Mouse (Mus musculus): Measurements from ENCODE around the gene Hoxc4. TPM values are rescaled to one million over a fixed set of nuclear protein-coding genes. Genes with fewer than 3 reads are reported as not detected.
A peak's percentile ranks its signal among the peaks of the same experiment; 100 is the strongest.

Hoxc4 gene
- total and polyA plus RNA-seq, 3 experiments: 12.2 to 60.1 (median 29.3) TPM

DNA sequence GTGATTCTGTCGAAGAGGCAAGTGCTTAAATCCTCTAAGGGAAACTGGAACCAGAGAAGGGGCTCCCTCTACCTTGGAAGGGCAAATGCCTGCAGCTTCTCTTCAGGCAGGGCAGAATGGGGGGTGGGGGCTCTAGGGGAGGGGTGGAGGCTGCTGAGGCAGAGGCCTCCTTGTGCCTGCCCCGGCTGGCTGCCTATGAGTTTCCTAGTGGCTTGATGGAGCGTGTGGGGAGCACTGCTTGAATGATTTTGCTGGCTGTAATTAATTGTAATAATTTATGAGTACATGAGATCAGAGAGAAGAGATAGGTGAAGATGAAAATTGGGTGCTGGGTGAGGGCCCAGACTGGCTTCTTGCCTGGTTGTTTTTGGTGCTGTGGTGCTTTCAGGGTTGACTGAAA, 33.8 kb upstream of the Hoxc4 start:
- no peak overlapping the region for H3K4me3 ChIP-seq (ENCODE audit: low read depth, low read length)
- H3K4me1 ChIP-seq (ENCODE audit: insufficient read depth, low read depth, low read length): peaks cover 72% of the 10 kb centered on the region
- H3K36me3 ChIP-seq (replicated peaks): peaks cover 6% of the 10 kb centered on the region
- H3K27me3 ChIP-seq (ENCODE audit: insufficient read depth, low read length): peaks cover 49% of the 10 kb centered on the region
- H3K9me3 ChIP-seq (replicated peaks): no peaks in the 10 kb centered on the region
- TF ChIP-seq GATA2 (IDR thresholded peaks at IDR 0.05; ENCODE audit: borderline replicate concordance, low read depth, low read length): no peak
- TF ChIP-seq POLR2AphosphoS5 (IDR thresholded peaks at IDR 0.05; ENCODE audit: insufficient replicate concordance, low read depth, low read length): no peak
- no peak for TF ChIP-seq TAL1 (conservative IDR thresholded peaks at IDR 0.05; ENCODE audit: low read depth, low read length)
- no peak for TF ChIP-seq GATA1 (IDR thresholded peaks at IDR 0.05; ENCODE audit: borderline replicate concordance, low read length)
- TF ChIP-seq CTCF (IDR thresholded peaks at IDR 0.05; ENCODE audit: low read depth, low read length): no peak
- ATAC-seq (ENCODE audit: extremely low read depth, insufficient number of reproducible peaks, low FRiP score, poor library complexity, severe bottlenecking) (no peak), DNase-seq (ENCODE audit: low spot score) (no peak)

DNA sequence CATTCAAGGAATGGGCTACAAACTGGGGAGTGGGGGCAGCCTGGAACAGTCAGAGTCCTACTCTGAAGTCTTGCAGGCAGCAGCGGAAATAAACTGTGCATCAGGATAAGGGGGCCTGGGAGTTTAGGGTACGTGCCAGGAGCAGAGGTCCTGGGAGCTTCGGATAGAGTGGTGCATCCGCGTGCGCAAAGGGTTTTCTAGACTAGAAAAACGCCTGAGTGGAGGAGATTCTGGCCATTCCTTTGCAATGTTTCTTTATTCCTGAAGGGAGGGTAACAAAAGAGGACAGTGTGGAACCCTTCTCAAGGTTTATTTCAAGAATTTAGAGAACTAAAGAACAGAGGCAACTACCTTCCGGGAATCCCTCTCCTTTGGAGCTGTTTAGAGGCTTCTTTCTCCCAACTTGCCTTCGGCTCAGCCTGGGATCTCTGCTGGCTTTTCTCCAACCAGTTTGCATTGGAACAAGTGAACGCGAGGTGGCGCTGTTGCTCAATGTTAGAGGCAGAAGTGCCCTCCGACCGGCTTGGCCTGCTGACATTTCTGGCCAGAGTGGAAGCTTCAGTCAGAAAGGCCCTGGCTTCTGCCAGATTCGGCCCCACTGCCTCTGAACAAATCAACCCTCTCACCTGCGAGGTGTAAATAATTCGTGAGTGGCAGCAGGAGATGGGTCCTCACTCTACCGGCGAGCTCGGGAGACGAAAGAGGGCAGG, 31.5 kb upstream of the Hoxc4 start:
- no peak for ATAC-seq (ENCODE audit: extremely low read depth, insufficient number of reproducible peaks, low FRiP score, poor library complexity, severe bottlenecking)
- H3K36me3 ChIP-seq (replicated peaks): peaks cover 6% of the 10 kb centered on the region
- peaks cover 44% of the 10 kb centered on the region for H3K27me3 ChIP-seq (ENCODE audit: insufficient read depth, low read length)
- H3K9me3 ChIP-seq (replicated peaks): no peaks in the 10 kb centered on the region
- peaks cover 73% of the 10 kb centered on the region for H3K4me1 ChIP-seq (ENCODE audit: insufficient read depth, low read depth, low read length)
- TF ChIP-seq CTCF (IDR thresholded peaks at IDR 0.05; ENCODE audit: low read depth, low read length) (peak; percentile 67), POLR2AphosphoS5 (IDR thresholded peaks at IDR 0.05; ENCODE audit: insufficient replicate concordance, low read depth, low read length) (no peak), GATA2 (IDR thresholded peaks at IDR 0.05; ENCODE audit: borderline replicate concordance, low read depth, low read length) (no peak), TAL1 (conservative IDR thresholded peaks at IDR 0.05; ENCODE audit: low read depth, low read length) (no peak), GATA1 (IDR thresholded peaks at IDR 0.05; ENCODE audit: borderline replicate concordance, low read length) (no peak)
- H3K4me3 ChIP-seq (ENCODE audit: low read depth, low read length): peak overlapping the region; percentile 44; the same call in 1 of the 2 replicates
- peak; percentile 48 for DNase-seq (ENCODE audit: low spot score)

DNA sequence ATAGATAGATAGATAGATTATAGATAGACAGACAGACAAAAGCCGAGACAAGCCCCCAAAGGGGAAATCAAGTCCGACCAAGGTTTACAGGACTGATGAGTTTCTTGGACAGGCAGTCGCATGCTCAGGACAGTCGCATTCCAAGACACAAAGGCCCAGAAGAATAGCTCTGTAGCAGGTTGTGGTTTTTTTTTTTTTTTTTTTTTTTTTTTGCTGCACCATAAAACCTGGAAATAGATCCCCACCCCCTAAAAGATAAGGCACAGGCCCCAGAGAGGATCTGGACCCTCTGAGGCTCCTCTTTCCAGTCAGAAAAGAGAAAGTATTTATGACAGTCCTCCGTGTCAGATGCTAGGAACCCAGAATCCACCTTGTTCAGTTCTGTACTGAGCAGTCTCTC, 30.7 kb upstream of the Hoxc4 start:
- H3K9me3 ChIP-seq (replicated peaks): no peaks in the 10 kb centered on the region
- H3K36me3 ChIP-seq (replicated peaks): peaks cover 6% of the 10 kb centered on the region
- peaks cover 37% of the 10 kb centered on the region for H3K27me3 ChIP-seq (ENCODE audit: insufficient read depth, low read length)
- no peak for ATAC-seq (ENCODE audit: extremely low read depth, insufficient number of reproducible peaks, low FRiP score, poor library complexity, severe bottlenecking)
- TF ChIP-seq GATA2 (IDR thresholded peaks at IDR 0.05; ENCODE audit: borderline replicate concordance, low read depth, low read length) (no peak), TAL1 (conservative IDR thresholded peaks at IDR 0.05; ENCODE audit: low read depth, low read length) (no peak), CTCF (IDR thresholded peaks at IDR 0.05; ENCODE audit: low read depth, low read length) (no peak), GATA1 (IDR thresholded peaks at IDR 0.05; ENCODE audit: borderline replicate concordance, low read length) (no peak), POLR2AphosphoS5 (IDR thresholded peaks at IDR 0.05; ENCODE audit: insufficient replicate concordance, low read depth, low read length) (no peak)
- H3K4me1 ChIP-seq (ENCODE audit: insufficient read depth, low read depth, low read length): peaks cover 75% of the 10 kb centered on the region
- H3K4me3 ChIP-seq (ENCODE audit: low read depth, low read length): no peak overlapping the region
- DNase-seq (ENCODE audit: low spot score): no peak

DNA sequence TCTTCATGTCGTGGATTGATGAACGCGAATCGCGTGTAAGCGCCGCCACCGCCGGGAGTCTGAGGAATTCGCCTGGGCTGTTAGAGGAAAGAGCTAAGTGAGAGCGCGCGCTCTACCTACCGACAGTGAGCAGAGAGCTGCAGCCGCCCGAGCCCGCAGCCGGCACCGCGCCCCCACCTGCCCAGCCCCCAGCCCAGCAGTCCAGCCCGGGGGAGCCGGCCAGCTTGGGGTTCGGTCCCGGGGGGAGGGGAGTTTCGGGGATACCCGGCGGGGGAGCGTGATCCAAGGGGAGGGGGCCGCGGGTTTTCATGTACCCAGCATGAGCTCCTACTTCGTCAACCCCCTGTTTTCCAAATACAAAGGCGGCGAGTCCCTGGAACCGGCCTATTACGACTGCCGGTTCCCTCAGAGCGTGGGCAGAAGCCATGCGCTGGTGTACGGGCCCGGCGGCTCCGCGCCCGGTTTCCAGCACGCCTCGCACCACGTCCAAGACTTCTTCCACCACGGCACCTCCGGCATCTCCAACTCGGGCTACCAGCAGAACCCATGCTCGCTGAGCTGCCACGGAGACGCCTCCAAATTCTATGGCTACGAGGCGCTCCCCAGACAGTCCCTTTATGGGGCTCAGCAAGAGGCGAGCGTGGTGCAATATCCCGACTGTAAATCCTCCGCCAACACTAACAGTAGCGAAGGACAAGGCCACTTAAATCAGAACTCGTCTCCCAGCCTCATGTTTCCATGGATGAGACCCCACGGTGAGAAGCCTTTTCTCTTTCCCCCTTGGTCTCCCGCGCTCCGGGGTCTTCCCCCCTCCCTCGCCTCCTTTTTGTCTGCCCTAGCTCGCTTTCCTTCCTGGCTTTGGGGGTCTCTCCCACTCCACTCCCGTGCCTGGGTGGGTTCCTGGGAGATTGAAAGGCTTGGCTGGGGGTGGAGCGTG, 28.0 kb upstream of the Hoxc4 start, which contains the start of gene Hoxc8:
Gene Hoxc8, plus strand, starts transcription at position 147 of the 937 bp plus-strand sequence.
- Histone ChIP-seq H3K36me3 (replicated peaks) (no peaks in the 10 kb centered on the region), H3K4me1 (ENCODE audit: insufficient read depth, low read depth, low read length) (peaks cover 81% of the 10 kb centered on the region), H3K4me3 (ENCODE audit: low read depth, low read length) (peak within 1 kb of the TSS; percentile 73), H3K27me3 (ENCODE audit: insufficient read depth, low read length) (peaks cover 20% of the 10 kb centered on the region), H3K9me3 (replicated peaks) (no peaks in the 10 kb centered on the region)
- DNase-seq (ENCODE audit: low spot score) (no peak), ATAC-seq (ENCODE audit: extremely low read depth, insufficient number of reproducible peaks, low FRiP score, poor library complexity, severe bottlenecking) (no peak)
- no peak for TF ChIP-seq GATA2 (IDR thresholded peaks at IDR 0.05; ENCODE audit: borderline replicate concordance, low read depth, low read length)
- no peak for TF ChIP-seq POLR2AphosphoS5 (IDR thresholded peaks at IDR 0.05; ENCODE audit: insufficient replicate concordance, low read depth, low read length)
- no peak for TF ChIP-seq TAL1 (conservative IDR thresholded peaks at IDR 0.05; ENCODE audit: low read depth, low read length)
- no peak for TF ChIP-seq CTCF (IDR thresholded peaks at IDR 0.05; ENCODE audit: low read depth, low read length)
- no peak for TF ChIP-seq GATA1 (IDR thresholded peaks at IDR 0.05; ENCODE audit: borderline replicate concordance, low read length)

DNA sequence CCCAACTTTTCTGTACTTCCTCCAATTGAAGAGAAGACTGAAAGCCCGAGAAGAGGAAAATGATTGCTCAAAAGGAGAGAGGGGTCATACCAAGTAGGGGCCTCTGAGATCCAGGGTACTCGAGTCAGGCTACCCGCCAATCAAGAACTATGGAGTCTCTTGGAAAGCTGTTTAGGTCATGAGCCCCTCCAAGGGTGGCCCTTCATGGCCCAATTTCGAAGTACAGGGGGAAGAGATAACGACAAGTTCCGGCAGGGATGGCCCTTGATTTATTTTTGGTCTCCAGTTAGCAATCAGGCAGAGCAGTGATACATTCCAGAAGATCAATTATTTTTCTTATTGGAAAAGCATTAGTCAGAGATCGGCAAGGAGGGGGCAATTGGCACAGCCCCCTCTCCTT, 27.0 kb upstream of the Hoxc4 start:
- no peaks in the 10 kb centered on the region for H3K9me3 ChIP-seq (replicated peaks)
- no peaks in the 10 kb centered on the region for H3K36me3 ChIP-seq (replicated peaks)
- no peak for TF ChIP-seq POLR2AphosphoS5 (IDR thresholded peaks at IDR 0.05; ENCODE audit: insufficient replicate concordance, low read depth, low read length)
- no peak for TF ChIP-seq GATA1 (IDR thresholded peaks at IDR 0.05; ENCODE audit: borderline replicate concordance, low read length)
- TF ChIP-seq CTCF (IDR thresholded peaks at IDR 0.05; ENCODE audit: low read depth, low read length): no peak
- TF ChIP-seq GATA2 (IDR thresholded peaks at IDR 0.05; ENCODE audit: borderline replicate concordance, low read depth, low read length): no peak
- no peak for TF ChIP-seq TAL1 (conservative IDR thresholded peaks at IDR 0.05; ENCODE audit: low read depth, low read length)
- H3K27me3 ChIP-seq (ENCODE audit: insufficient read depth, low read length): peaks cover 14% of the 10 kb centered on the region
- peaks cover 85% of the 10 kb centered on the region for H3K4me1 ChIP-seq (ENCODE audit: insufficient read depth, low read depth, low read length)
- ATAC-seq (ENCODE audit: extremely low read depth, insufficient number of reproducible peaks, low FRiP score, poor library complexity, severe bottlenecking) (no peak; the same call in 1 of the 2 replicates), DNase-seq (ENCODE audit: low spot score) (no peak)
- peak overlapping the region; percentile 73; the same call in 1 of the 2 replicates for H3K4me3 ChIP-seq (ENCODE audit: low read depth, low read length)

Data from G1E (cell line).